Mouse (Mus musculus) megakaryocyte, embryonic 14.5 days (primary cell): ENCODE measurements at regions not wholly inside any gene's neighbourhood (a gene's known extent, or its start where the extent isn't known, plus 50 kb on each side); places are given as distances from the start of the nearest gene placed in this dataset.
A peak's percentile ranks its signal among the peaks of the same experiment; 100 is the strongest.
"Not testable (repeated sequence)": the region's sequence is repeated elsewhere in the genome, so short reads cannot be mapped to it uniquely, and the experiment has no call there.

Source experiments
- H3K27me3 ChIP-seq: replicated peaks from 2 replicates; pipeline ENCODE3; 2012; ENCODE audit warnings: inconsistent platforms
- H3K36me3 ChIP-seq: replicated peaks from 2 replicates; pipeline ENCODE3; 2012; ENCODE audit warnings: low read length, inconsistent platforms, mixed read lengths
- H3K4me1 ChIP-seq: 2 replicates; pipeline ENCODE4 v1.6.1; 2012; ENCODE audit warnings: inconsistent platforms
- H3K4me3 ChIP-seq: replicated peaks from 2 replicates; pipeline ENCODE3; 2012; ENCODE audit warnings: moderate library complexity, mild to moderate bottlenecking, inconsistent platforms
- H3K9me3 ChIP-seq: 2 replicates; pipeline ENCODE4 v1.6.1; 2012; ENCODE audit warnings: inconsistent platforms
- FLI1 ChIP-seq: IDR thresholded peaks from 2 replicates; pipeline ENCODE4 v1.6.1; 2012; ENCODE audit warnings: low read length, inconsistent platforms, mixed read lengths
- GATA1 ChIP-seq: IDR thresholded peaks from 3 replicates; pipeline ENCODE4 v1.6.1; 2012; ENCODE audit warnings: mixed read lengths, low read length, inconsistent platforms, borderline replicate concordance

DNA sequence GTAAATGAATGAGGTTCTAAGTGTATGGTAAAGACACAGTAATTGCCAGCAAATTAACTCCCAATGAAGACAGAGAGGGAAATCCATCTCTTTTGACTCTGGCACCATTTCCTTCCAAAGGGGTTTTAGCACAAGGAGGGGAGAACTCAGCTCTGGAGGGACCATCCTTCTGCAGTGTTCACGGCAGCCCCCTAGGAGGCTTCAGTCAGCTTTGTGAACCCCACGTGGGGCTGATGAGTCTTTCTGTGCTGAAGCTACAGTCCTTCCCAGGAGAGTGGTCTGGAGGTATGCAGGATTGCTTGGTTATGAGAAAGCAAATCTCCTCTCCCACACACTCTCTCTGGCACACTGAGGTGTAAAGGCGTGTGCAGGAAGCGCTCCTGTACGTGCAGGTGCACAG lies 280.7 kb downstream of the Setd4 start:
- Histone ChIP-seq H3K4me1 (no peaks in the 10 kb centered on the region), H3K4me3 (peak overlapping the region; percentile 48), H3K9me3 (peaks cover 39% of the 10 kb centered on the region), H3K27me3 (peaks cover 44% of the 10 kb centered on the region), H3K36me3 (no peaks in the 10 kb centered on the region)
- no peak for TF ChIP-seq GATA1
- TF ChIP-seq FLI1, result no peak

DNA sequence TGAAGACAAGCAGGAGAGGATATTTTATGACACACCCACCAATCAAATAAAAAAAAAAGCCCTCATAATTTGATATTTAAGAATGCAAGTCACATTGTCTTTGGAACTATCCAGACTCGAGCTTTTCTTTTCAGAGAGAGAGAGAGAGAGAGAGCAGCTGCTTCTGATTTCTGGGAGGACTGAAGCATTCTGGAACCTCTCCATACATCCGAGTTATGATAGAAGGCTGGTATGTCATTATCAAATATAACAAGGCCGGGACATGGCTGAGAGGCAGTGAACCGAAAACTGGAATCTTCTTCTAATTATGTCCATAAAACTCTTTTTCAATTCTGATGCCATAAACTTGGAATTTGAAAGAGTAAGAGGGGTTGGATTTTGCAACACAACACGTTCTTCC lies 284.3 kb downstream of the Setd4 start:
- no peaks in the 10 kb centered on the region for H3K36me3 ChIP-seq
- TF ChIP-seq FLI1 (no peak), GATA1 (no peak)
- H3K9me3 ChIP-seq, result peaks cover 32% of the 10 kb centered on the region
- H3K4me1 ChIP-seq, result no peaks in the 10 kb centered on the region
- H3K27me3 ChIP-seq, result peaks cover 59% of the 10 kb centered on the region
- H3K4me3 ChIP-seq, result no peak overlapping the region

DNA sequence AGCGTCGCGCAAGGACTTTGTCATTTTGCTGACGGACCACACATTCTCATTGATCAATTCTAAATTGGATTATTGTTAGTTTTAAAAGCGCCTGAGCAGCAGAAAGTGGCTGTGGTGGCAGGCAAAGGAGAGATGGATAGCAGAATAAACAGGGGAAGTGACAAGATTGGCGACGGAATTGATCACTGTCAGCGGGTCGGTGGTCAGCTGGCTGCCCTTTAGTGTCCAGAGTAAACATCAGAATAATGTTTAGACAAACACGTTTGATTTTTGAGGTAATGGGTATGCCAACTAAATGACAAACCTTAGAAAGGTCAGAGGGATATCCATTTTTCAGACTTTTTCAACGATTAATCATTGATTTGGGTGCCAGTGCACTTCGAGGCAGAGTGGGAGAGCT lies 292.2 kb downstream of the Setd4 start:
- TF ChIP-seq FLI1, result no peak
- TF ChIP-seq GATA1, result no peak
- H3K4me3 ChIP-seq, result no peak overlapping the region

DNA sequence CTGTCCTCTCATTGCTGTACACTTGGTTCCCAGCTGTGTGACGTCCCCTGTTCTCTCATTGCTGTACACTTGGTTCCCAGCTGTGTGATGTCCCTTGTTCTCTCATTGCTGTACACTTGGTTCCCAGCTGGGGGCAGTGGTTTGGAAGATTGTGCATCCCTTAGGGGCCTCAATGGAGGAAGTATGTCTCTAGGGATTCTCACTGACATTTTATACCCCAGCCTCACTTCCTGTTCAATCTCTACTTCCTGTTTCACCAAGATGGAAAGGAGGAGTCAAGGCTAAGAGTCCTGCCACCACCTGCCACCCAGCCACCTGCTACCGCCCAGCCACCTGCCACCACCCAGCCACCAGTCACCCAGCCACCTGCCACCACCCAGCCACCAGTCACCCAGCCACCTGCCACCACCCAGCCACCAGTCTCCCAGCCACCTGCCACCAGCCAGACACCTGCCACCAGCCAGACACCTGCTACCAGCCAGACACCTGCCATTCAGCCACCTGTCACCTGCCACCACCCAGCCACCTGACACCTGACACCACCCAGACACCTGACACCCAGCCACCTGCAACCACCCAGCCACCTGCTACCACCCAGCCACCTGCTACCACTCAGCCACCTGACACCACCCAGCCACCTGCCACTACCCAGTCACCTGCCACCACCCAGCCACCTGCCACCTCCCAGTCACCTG lies 295.1 kb downstream of the Setd4 start:
- Histone ChIP-seq H3K36me3 (no peaks in the 10 kb centered on the region), H3K4me1 (no peaks in the 10 kb centered on the region), H3K9me3 (peaks cover 19% of the 10 kb centered on the region), H3K4me3 (peak overlapping the region; percentile 47), H3K27me3 (peaks cover 39% of the 10 kb centered on the region)
- TF ChIP-seq FLI1, result no peak
- TF ChIP-seq GATA1, result no peak

More for the DNA sequence above, 292.2 kb downstream of the Setd4 start:
- no peaks in the 10 kb centered on the region for H3K4me1 ChIP-seq
- no peaks in the 10 kb centered on the region for H3K36me3 ChIP-seq
- peaks cover 19% of the 10 kb centered on the region for H3K9me3 ChIP-seq
- H3K27me3 ChIP-seq, result peaks cover 48% of the 10 kb centered on the region

DNA sequence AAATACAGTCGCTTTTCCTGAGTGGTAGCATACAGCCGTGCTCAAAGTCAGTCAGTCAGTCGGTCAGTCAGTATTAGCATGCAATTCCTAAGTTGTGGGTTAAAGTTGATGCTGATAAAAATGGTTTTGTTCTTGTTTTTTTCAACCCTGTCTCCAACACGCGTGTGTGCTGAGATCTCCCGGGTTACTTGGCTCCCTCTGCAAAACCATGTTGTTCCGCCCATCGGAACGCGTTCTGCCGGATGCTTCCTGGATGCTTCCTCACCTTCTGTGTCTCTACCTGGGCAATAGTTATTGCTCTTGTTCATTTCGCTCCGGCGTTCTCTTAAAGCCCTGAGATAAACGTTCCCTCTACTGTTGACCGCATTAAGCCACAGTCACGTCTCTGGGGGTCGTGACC lies 296.9 kb downstream of the Setd4 start:
- H3K9me3 ChIP-seq, result peaks cover 19% of the 10 kb centered on the region
- no peak overlapping the region for H3K4me3 ChIP-seq
- no peaks in the 10 kb centered on the region for H3K4me1 ChIP-seq
- TF ChIP-seq FLI1 (no peak), GATA1 (no peak)
- H3K36me3 ChIP-seq, result no peaks in the 10 kb centered on the region
- peaks cover 37% of the 10 kb centered on the region for H3K27me3 ChIP-seq

DNA sequence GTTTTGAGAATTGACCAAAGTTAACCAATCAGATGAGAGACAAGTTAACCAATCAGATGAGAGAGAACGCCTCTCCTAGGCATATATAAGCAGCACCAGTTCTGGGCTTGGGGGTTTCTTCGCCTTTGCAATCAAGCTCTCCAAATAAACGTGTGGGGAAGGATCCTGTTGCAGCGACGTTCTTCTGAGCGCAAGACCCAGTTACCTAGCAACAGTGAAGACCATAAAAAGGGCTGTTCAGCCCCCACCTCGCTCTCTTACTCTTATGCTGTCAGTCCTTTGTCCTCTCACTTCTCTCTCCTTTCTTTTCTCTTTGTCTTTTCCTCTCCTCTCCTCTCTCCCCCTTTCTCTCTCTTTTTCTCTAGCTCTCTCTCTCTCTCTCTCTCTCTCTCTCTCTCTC lies 297.7 kb downstream of the Setd4 start:
- not testable (repeated sequence) for H3K4me3 ChIP-seq, H3K36me3 ChIP-seq, H3K4me1 ChIP-seq
- peaks cover 19% of the 10 kb centered on the region for H3K9me3 ChIP-seq
- H3K27me3 ChIP-seq, result peaks cover 36% of the 10 kb centered on the region

DNA sequence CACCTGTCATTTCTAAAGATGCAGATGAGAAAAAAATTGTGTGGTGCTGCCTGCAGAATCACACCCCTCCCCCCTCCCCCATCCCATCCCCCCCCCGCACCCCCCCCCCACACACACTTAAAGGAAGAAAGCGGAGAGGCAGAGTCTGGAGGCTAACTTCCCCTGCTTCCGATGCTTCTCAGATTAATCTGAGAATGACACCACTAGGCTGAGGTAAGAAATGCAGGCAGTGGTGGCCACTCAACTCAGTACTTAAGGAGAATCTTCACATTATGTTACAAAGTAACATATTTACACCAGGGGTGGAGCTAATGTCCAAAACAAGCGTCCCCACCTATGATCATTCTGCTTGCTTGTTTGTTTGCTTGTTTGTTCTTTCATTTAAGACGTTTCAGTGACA lies 309.4 kb downstream of the Setd4 start:
- Histone ChIP-seq H3K9me3 (no peaks in the 10 kb centered on the region), H3K4me3 (no peak overlapping the region), H3K27me3 (peaks cover 8% of the 10 kb centered on the region), H3K4me1 (peaks cover 25% of the 10 kb centered on the region), H3K36me3 (no peaks in the 10 kb centered on the region)
- TF ChIP-seq GATA1 (no peak), FLI1 (no peak)

DNA sequence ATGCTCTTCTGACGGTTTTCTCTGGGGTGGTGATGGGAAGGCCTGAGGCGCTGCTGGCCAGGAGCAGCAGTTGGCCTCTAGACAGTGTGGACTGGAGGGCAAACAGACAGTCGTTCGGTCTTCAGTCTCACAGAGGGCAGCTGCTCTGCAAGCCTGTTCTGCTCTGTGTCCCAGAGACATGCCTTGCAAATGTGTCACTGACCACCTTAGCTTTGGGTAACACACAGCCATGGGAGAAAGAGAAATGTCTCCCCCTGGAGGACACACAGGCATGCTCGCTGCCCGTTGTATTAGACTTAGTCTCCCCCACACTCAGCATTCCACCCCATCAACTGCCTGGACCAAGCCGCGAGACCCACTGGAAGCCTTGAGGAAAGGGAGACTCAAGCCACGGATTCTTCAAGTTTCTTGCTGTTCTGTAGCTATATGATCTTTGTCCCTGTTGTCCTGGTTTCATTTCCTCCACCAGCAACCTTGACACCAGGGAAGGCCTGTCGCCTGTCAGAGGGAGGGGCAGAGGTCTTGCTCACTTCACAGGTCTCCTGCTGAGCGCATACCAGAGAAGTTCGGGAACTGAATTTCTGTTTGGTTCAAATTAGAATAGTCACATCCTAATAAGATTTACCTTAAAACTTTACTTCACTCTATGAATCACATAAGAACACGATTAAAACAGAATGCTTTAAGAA lies 310.8 kb downstream of the Setd4 start:
- Histone ChIP-seq H3K27me3 (peaks cover 7% of the 10 kb centered on the region), H3K4me1 (peaks cover 25% of the 10 kb centered on the region), H3K36me3 (no peaks in the 10 kb centered on the region), H3K9me3 (no peaks in the 10 kb centered on the region), H3K4me3 (peak overlapping the region; percentile 13)
- TF ChIP-seq GATA1 (no peak), FLI1 (no peak)

DNA sequence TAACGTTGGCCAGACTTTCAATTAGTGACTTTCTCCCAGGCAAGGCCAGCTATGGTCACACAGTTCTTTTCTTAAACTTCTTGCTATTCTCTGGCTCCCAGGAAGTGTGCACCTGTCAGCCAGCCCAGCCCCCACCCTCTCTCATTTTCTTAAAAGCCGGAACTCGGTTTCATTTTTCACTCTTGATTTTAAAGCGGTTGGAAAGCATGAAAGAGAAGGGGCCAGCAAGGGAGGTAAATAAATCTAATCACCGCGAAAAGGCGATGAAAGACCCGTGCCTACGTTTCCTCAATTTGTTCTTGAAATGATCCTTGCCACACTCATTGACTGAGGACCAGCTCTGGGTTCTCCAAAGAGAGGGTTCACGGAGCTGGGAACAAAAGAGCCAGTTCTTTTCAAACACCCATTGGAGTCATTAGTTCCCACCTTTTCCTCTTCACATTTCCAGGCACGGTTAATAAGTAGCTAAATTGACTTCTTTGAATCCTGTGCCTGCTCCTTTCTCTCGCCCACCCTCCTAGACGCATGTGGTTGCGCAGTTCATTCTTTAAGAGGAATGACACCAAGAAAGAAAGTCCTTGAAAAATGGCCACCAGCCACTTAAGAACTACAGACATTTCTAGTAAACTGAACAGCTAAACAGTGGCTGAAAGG lies 311.6 kb downstream of the Setd4 start:
- Histone ChIP-seq H3K4me1 (peaks cover 25% of the 10 kb centered on the region), H3K4me3 (no peak overlapping the region), H3K36me3 (no peaks in the 10 kb centered on the region), H3K27me3 (peaks cover 7% of the 10 kb centered on the region), H3K9me3 (no peaks in the 10 kb centered on the region)
- TF ChIP-seq GATA1 (no peak), FLI1 (no peak)

DNA sequence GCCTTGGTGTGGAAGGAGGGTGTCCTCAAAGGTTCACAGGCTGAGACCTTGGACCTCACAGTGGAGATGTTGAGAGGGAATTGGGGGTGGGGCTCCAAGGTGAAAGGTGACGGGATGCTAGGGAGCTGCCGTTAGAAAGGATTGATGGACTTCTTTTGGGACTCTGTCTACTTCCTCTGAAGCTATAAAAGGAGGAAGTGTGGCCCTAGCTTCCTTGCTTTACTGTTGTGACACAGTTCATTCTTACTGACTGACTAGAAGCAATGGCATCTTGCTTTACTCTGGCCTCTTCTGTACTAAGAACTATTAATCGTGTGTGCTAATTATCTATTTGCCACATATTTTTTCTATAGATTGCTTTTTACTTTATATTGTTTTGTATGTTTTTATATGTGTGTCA lies 315.8 kb downstream of the Setd4 start:
- Histone ChIP-seq H3K4me3 (no peak overlapping the region), H3K36me3 (peaks cover 5% of the 10 kb centered on the region), H3K9me3 (peaks cover 18% of the 10 kb centered on the region), H3K27me3 (peaks cover 2% of the 10 kb centered on the region), H3K4me1 (peaks cover 16% of the 10 kb centered on the region)
- TF ChIP-seq GATA1 (no peak), FLI1 (no peak)

DNA sequence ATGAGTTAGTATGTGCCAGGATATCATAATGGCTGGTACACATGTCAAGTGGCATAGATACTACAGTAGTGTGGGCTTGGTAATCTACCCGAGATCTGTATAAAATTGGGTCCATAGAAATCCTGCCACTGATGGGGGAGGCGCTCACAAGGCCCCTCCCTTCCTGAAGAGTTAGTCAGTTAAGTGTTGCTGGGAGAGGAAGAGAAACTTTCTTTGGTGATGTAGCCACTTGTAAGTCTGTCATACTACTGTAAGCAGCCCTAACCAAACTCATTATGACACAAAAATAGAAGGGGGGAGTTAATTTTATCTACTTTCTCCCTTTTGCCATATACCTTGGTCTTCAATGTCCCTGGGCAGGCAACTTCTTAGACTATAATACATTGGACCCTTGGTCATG lies 316.3 kb downstream of the Setd4 start:
- no peak for TF ChIP-seq FLI1
- no peak for TF ChIP-seq GATA1
- Histone ChIP-seq H3K4me1 (peaks cover 11% of the 10 kb centered on the region), H3K27me3 (peaks cover 2% of the 10 kb centered on the region), H3K9me3 (peaks cover 19% of the 10 kb centered on the region), H3K4me3 (no peak overlapping the region), H3K36me3 (peaks cover 5% of the 10 kb centered on the region)
